Mouse (Mus musculus) ES-E14 (cell line): ENCODE data around the gene Mgat3. TPM values are rescaled to one million over a fixed set of nuclear protein-coding genes. Genes with fewer than 3 reads are reported as not detected.

Experiments
- DNase-seq: peaks from one replicate; pipeline ENCODE4 v3.0.0-alpha.2; 2013; ENCODE audit warnings: low read depth, low spot score
- H3K27ac ChIP-seq: 2 replicates; pipeline ENCODE4 v1.5.1; 2012; ENCODE audit warnings: low read depth, mild to moderate bottlenecking, low read length, moderate library complexity, mixed read lengths; ENCODE audit not compliant: poor library complexity, insufficient read depth, severe bottlenecking
- H3K36me3 ChIP-seq: 2 replicates; pipeline ENCODE4 v1.6.1; 2012; ENCODE audit warnings: mild to moderate bottlenecking, low read length, moderate library complexity, mixed read lengths; ENCODE audit not compliant: control insufficient read depth, poor library complexity, insufficient read depth, severe bottlenecking
- H3K4me1 ChIP-seq, 2 experiments: fragments of 150-350 bp in 1 of 2; sonication (generic) in 1 of 2; 2 replicates each; pipeline ENCODE4 v1.6.1; 2012; ENCODE audit warnings: low read length in 2 of 2, mild to moderate bottlenecking in 1 of 2, mixed read lengths in 1 of 2; ENCODE audit not compliant: control insufficient read depth in 2 of 2, insufficient read depth in 2 of 2, poor library complexity in 1 of 2
- H3K4me3 ChIP-seq, 2 experiments: fragments of 150-350 bp in 1 of 2; sonication (generic) in 1 of 2; 2 replicates each; pipeline ENCODE4 v1.5.1; 2012; ENCODE audit warnings: low read length in 2 of 2, low read depth in 1 of 2, mild to moderate bottlenecking in 1 of 2, mixed read lengths in 1 of 2; ENCODE audit not compliant: insufficient read depth in 1 of 2, poor library complexity in 1 of 2, severe bottlenecking in 1 of 2
- H3K9ac ChIP-seq: 2 replicates; pipeline ENCODE4 v1.6.1; 2012; ENCODE audit warnings: low read depth, mild to moderate bottlenecking, low read length, mixed read lengths; ENCODE audit not compliant: poor library complexity, insufficient read depth, severe bottlenecking
- H3K9me3 ChIP-seq: fragments of 150-350 bp; sonication (generic); 2 replicates; pipeline ENCODE4 v1.6.1; 2012; ENCODE audit warnings: low read depth, mild to moderate bottlenecking, low read length; ENCODE audit not compliant: control insufficient read depth, insufficient read depth
- CHD2 ChIP-seq: IDR thresholded peaks from 2 replicates; pipeline ENCODE4 v1.6.1; 2014; ENCODE audit warnings: mild to moderate bottlenecking, low read depth, low read length, inconsistent platforms
- HCFC1 ChIP-seq: IDR thresholded peaks from 2 replicates; pipeline ENCODE4 v1.6.1; 2012; ENCODE audit warnings: low read length, inconsistent platforms, borderline replicate concordance; ENCODE audit not compliant: insufficient read depth
- MAFK ChIP-seq: IDR thresholded peaks from 2 replicates; pipeline ENCODE4 v1.6.1; 2014; ENCODE audit warnings: mild to moderate bottlenecking, low read depth, low read length, inconsistent platforms; ENCODE audit not compliant: insufficient read depth
- ZC3H11A ChIP-seq: IDR thresholded peaks from 2 replicates; pipeline ENCODE4 v1.6.1; 2012; ENCODE audit warnings: low read depth, mild to moderate bottlenecking, inconsistent platforms, low read length, borderline replicate concordance
- ZNF384 ChIP-seq: IDR thresholded peaks from 2 replicates; pipeline ENCODE4 v1.6.1; 2012; ENCODE audit warnings: low read depth, low read length, inconsistent platforms
- in situ Hi-C, 2 experiments: fragments of 600-800 bp; cut with MboI; formaldehyde crosslinking; loops; one replicate each; pipeline ENCODE4 v1.15.1; 2025; ENCODE audit warnings: low sequenced_read_pairs in 2 of 2, inconsistent platforms in 1 of 2; ENCODE audit not compliant: unreplicated experiment in 2 of 2
- total RNA-seq: library from RNA; depleted of rRNA; stranded (reverse); fragments of 300-350 nt; gene quantifications from 2 replicates; pipeline ENCODE4 v1.2.3, GENCODE M21; 2012

Mgat3 gene
- total RNA-seq, 1 experiment: 8.5 TPM

- no peak for DNase-seq
- H3K4me1 ChIP-seq: peaks cover 4 to 7% of the 10 kb centered on the region in 2 experiments; a peak in 3 of 4 replicates
- H3K9me3 ChIP-seq: no peaks in the 10 kb centered on the region
- TF ChIP-seq ZNF384: no peak
- no peak for TF ChIP-seq MAFK
- TF ChIP-seq ZC3H11A: no peak
- no peak for TF ChIP-seq CHD2
- no peak for TF ChIP-seq HCFC1
- H3K27ac ChIP-seq: no peak overlapping the region; the same call in 1 of the 2 replicates
- in situ Hi-C loops: no loop called here
- no peak overlapping the region for H3K4me3 ChIP-seq
- no peak overlapping the region for H3K9ac ChIP-seq
- peaks cover 7% of the 10 kb centered on the region; the same call in 1 of the 2 replicates for H3K36me3 ChIP-seq
Measured at GRCm38 (mm10) chr15:80143760-80144159, 29.8 kb upstream of the Mgat3 start.

GRCm38 (mm10) chr15:80145397-80145796 lies 28.1 kb upstream of the Mgat3 start:
- TF ChIP-seq MAFK: no peak
- TF ChIP-seq ZNF384: peak; percentile 83
- TF ChIP-seq ZC3H11A: no peak
- Histone ChIP-seq H3K27ac (no peak overlapping the region), H3K4me3 (no peak overlapping the region), H3K4me1 (peaks cover 4 to 5% of the 10 kb centered on the region in 2 experiments; a peak in 3 of 4 replicates), H3K9me3 (no peaks in the 10 kb centered on the region), H3K36me3 (peaks cover 18% of the 10 kb centered on the region; the same call in 1 of the 2 replicates), H3K9ac (no peak overlapping the region)
- no peak for DNase-seq
- in situ Hi-C loops: no loop called here

DNA sequence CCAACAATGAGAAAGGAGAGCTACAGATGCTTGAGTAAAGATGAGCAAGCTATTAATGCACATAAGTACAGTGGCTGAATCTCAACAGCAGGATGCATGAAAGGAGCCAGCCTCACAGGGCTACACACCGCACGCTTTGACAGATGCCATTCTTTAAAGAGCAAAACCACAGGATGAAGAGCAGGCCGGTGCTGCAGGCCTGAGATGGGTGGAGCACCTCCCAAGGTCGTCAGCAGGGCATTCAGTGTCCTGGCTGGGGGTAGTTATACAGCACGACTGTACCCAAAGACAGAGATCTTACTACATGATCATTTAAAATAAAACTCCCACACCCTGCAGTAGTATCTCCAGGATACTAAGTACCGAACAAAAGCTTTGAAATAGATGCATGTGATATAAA lies 27.4 kb upstream of the Mgat3 start:
- TF ChIP-seq ZC3H11A: no peak
- no peak for TF ChIP-seq CHD2
- TF ChIP-seq HCFC1: no peak
- TF ChIP-seq MAFK: no peak
- no peak for TF ChIP-seq ZNF384
- in situ Hi-C loops: no loop called here
- Histone ChIP-seq H3K9ac (no peak overlapping the region), H3K4me1 (peaks cover 4 to 5% of the 10 kb centered on the region in 2 experiments; a peak in 3 of 4 replicates), H3K36me3 (peaks cover 19% of the 10 kb centered on the region; the same call in 1 of the 2 replicates), H3K9me3 (no peaks in the 10 kb centered on the region), H3K4me3 (no peak overlapping the region), H3K27ac (no peak overlapping the region)
- DNase-seq: no peak

DNA sequence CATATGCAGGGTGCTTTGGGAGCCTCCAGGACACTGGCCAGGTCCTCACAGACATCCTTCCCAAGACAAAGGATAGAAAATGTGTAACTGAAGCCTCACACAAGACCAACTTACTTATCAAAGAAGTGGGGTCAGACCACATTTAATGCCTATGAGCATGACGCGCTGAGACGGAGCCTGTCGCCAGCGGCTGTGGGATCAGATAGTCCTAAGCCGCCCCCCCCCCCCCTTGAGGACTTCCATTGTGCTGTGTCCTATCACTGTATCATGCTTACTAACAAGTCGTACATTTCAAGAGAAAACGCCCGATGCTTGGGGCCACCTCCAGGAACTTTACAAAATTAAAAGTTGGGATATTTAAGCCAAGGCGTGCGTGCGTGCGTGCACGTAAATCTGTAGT lies 26.4 kb upstream of the Mgat3 start:
- Histone ChIP-seq H3K9ac (no peak overlapping the region), H3K36me3 (peaks cover 16% of the 10 kb centered on the region; the same call in 1 of the 2 replicates), H3K27ac (no peak overlapping the region), H3K9me3 (no peaks in the 10 kb centered on the region), H3K4me1 (peaks cover 4 to 5% of the 10 kb centered on the region in 2 experiments; a peak in 3 of 4 replicates), H3K4me3 (no peak overlapping the region)
- in situ Hi-C loops: no loop called here
- no peak for DNase-seq
- TF ChIP-seq ZC3H11A (no peak), MAFK (no peak), ZNF384 (no peak), HCFC1 (no peak), CHD2 (no peak)

DNA sequence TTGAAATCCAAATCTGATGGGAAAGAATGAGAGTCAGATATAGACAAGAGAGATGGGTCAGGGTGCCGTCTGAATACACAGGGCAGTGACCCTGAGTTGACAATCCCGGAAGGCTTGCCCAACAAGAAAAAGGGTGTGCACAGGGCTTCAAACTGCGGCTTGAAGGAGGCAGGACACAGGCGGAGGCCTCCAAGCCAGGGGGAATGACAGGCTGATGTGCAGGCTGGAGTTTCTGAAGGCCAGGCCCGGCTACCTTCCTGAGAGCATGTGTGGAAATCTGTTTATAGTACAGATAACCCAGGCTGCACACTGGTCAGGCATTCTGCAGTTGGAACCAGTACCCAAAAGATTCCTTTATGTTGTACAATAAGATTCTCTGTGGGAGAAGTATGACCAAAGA lies 26.0 kb upstream of the Mgat3 start:
- in situ Hi-C loops: no loop called here
- peaks cover 4 to 6% of the 10 kb centered on the region in 2 experiments; a peak in 3 of 4 replicates for H3K4me1 ChIP-seq
- no peaks in the 10 kb centered on the region for H3K9me3 ChIP-seq
- no peak overlapping the region for H3K9ac ChIP-seq
- no peak overlapping the region for H3K4me3 ChIP-seq
- no peak for TF ChIP-seq ZC3H11A
- TF ChIP-seq MAFK: no peak
- TF ChIP-seq CHD2: no peak
- no peak for TF ChIP-seq ZNF384
- no peak for TF ChIP-seq HCFC1
- DNase-seq: no peak
- peaks cover 16% of the 10 kb centered on the region; the same call in 1 of the 2 replicates for H3K36me3 ChIP-seq
- no peak overlapping the region for H3K27ac ChIP-seq
